Mouse (Mus musculus): ENCODE measurements around the gene Bcar3.

DNA sequence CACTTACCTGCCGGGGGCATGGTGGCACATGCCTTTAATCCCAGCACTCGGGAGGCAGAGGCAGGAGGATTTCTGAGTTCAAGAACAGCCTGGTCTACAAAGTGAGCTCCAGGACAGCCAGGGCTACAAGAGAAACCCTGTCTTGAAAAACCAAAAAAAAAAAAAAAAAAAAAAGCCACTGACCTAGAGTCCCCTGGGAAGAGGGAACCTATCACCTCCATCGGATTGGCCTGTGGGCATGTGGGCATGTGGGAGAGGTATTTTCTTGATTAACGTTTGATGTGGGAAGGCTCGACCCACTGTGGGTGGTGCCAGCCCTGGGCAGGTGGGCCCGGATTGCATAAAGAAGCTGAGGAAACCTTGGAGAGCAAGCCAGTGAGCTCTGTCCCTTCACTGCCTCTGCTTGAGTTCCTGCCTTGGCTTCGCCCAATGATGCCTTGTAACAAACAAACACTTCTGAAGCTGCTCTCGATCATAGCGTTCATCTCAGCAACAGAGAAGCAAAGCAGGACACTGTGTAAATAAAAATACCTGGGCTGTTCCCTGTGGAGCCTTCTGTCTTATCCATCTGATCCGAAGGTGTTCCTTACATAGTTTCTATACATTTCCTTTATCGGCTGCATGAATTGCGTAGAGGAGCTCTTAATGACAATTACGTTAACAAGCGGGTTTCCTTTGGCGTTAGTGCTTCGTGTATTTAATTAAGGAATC is 124.8 kb downstream of the Bcar3 start:
- TF ChIP-seq POLR2A (IDR thresholded peaks at IDR 0.05; ENCODE audit: low read depth, low read length) (no peak), CTCF (IDR thresholded peaks at IDR 0.05; ENCODE audit: extremely low read depth, insufficient read length, insufficient replicate concordance, low read depth, low read length) (no peak)

All from small intestine, adult 2 months (tissue).